Mouse (Mus musculus): ENCODE data around the gene Pias4. TPM values are rescaled to one million over a fixed set of nuclear protein-coding genes. Genes with fewer than 3 reads are reported as not detected.
A peak's percentile ranks its signal among the peaks of the same experiment; 100 is the strongest.

The Pias4 gene
- polyA plus RNA-seq, 1 experiment from 2014 or later, result 62.2 TPM

DNA sequence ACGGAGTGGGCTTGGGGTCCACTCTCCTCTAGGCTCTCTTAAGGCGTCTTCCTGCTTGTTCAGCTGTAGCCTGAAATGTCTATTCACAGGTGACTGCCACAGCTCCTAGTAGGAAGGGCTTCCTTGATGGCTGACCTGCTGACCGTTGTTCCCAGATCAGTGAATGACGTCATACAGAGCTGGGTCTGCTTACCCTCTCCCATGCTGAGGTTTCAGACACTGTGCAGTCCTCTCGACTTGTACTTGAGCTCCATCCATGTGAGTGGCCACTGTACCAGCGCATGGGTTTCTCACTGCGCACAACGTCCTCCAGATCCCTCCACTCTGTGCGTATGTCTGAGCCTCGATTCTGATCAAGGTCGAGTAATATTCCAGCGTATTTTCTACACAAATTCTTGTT, 15.1 kb downstream of the Pias4 start:
- Histone ChIP-seq H3K4me3 (no peak overlapping the region), H3K36me3 (replicated peaks) (peaks cover 86% of the 10 kb centered on the region), H3K4me1 (peaks cover 20% of the 10 kb centered on the region), H3K27ac (replicated peaks) (peak overlapping the region; percentile 26; the same call in 1 of the 2 replicates), H3K27me3 (replicated peaks; ENCODE audit: low read depth, poor library complexity, severe bottlenecking) (no peaks in the 10 kb centered on the region), H3K9me3 (no peaks in the 10 kb centered on the region)
- 74% methylated on average over 12 of the region's 12 CpGs for WGBS
- no peak for DNase-seq (ENCODE audit: low spot score)

DNA sequence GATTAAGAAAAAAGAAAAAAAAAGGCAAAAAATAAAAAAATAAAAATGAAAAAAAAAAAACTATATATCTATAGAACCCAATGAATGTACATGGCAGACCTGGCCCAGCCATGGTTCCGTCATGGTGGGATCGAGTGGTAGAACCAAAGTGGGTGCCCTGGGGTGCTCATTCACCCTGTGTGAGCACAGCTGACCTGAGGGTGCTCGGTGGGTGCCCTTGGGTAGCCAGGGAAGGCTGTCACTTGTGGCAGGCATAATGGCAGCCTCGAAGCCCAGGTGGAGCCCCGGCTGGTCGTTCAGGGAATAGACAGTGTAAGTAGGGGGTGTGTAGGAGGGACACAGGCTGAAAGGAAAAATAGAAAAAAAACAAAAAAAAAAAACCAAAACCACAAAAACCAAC, 16.5 kb downstream of the Pias4 start:
- DNase-seq (ENCODE audit: low spot score), result no peak
- Histone ChIP-seq H3K4me3 (no peak overlapping the region), H3K27ac (replicated peaks) (no peak overlapping the region), H3K9me3 (no peaks in the 10 kb centered on the region), H3K27me3 (replicated peaks; ENCODE audit: low read depth, poor library complexity, severe bottlenecking) (no peaks in the 10 kb centered on the region), H3K4me1 (peaks cover 20% of the 10 kb centered on the region), H3K36me3 (replicated peaks) (peaks cover 86% of the 10 kb centered on the region)
- WGBS, result 83% methylated on average over 6 of the region's 6 CpGs

DNA sequence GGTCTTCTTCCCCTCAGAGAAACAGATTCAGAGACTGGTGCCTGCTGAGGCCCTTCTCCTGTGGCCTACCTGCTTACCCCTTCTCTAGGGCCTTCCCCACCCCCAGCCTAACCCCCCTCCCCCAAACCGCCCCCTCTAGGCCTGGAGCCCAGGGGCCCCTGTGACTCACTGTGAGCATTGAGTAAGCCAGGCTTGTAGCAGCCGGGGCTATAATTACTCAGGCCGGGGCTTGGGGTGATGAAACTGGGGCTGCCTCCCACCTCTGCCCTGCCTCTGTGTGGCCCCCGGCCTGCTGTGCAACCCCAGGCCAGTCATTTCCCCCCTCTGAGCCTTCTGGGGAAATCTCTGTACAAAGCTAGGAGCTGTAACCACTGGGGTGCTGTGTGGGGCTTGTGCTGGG, 21.4 kb downstream of the Pias4 start:
- Histone ChIP-seq H3K27ac (replicated peaks) (no peak overlapping the region), H3K36me3 (replicated peaks) (peaks cover 93% of the 10 kb centered on the region), H3K9me3 (no peaks in the 10 kb centered on the region), H3K27me3 (replicated peaks; ENCODE audit: low read depth, poor library complexity, severe bottlenecking) (no peaks in the 10 kb centered on the region), H3K4me1 (peaks cover 23% of the 10 kb centered on the region), H3K4me3 (no peak overlapping the region)
- DNase-seq (ENCODE audit: low spot score), result no peak
- WGBS, result 88% methylated on average over 4 of the region's 4 CpGs

DNA sequence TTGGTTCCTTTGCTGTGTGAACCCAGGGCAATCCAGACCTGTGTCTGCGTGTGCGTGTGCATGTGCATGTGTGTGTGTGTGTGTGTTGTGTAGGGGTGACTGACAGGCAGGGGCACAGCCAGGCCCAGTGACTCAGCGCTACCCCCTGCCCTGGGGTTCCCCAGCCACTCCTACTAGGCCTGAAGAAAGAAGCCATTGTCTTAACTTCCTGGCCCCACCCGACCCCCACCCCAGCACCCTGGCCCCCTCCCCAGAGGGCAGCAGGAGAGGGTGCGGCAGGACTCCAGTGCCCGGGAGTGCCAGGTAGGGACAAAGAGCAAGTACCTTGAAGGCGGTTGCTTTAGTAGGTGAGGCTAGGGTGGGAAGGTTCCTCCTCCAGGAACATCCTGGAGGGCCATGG, 21.9 kb downstream of the Pias4 start:
- peaks cover 98% of the 10 kb centered on the region for H3K36me3 ChIP-seq (replicated peaks)
- no peak overlapping the region for H3K27ac ChIP-seq (replicated peaks)

DNA sequence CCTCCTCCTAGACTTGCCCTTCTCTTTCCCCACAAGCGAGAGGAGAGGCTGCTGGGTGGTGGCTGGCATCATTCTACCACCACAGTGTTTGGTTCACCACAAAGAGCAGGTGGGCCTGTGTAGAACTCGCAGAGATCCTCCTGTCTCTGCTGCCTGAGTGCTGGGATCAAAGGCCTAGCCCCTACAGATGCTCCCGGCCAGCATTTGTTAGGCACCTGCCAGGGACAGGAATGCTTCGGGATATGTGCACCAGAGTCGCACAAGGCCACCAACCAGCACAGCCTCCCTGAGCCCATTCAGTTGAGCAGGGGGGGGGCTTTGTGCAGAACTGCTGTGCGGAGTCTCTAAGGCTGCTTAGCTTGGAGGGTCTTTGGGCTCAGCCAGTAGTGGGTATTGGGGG, 22.4 kb downstream of the Pias4 start:
- 0 out of 2 replicates have a peak overlapping the region, but pooled peaks have one; percentile 12 for H3K4me3 ChIP-seq
- 94% methylated on average over 6 of the region's 6 CpGs for WGBS
- peaks cover 33% of the 10 kb centered on the region for H3K4me1 ChIP-seq
- peaks cover 100% of the 10 kb centered on the region for H3K36me3 ChIP-seq (replicated peaks)
- H3K27ac ChIP-seq (replicated peaks), result no peak overlapping the region
- no peak for DNase-seq (ENCODE audit: low spot score)
- no peaks in the 10 kb centered on the region for H3K27me3 ChIP-seq (replicated peaks; ENCODE audit: low read depth, poor library complexity, severe bottlenecking)
- H3K9me3 ChIP-seq, result no peaks in the 10 kb centered on the region

More for the DNA sequence above, 21.9 kb downstream of the Pias4 start:
- Histone ChIP-seq H3K4me1 (peaks cover 28% of the 10 kb centered on the region), H3K27me3 (replicated peaks; ENCODE audit: low read depth, poor library complexity, severe bottlenecking) (no peaks in the 10 kb centered on the region), H3K9me3 (no peaks in the 10 kb centered on the region), H3K4me3 (0 out of 2 replicates have a peak overlapping the region, but pooled peaks have one; percentile 12)
- 88% methylated on average over 7 of the region's 7 CpGs for WGBS
- no peak for DNase-seq (ENCODE audit: low spot score)

DNA sequence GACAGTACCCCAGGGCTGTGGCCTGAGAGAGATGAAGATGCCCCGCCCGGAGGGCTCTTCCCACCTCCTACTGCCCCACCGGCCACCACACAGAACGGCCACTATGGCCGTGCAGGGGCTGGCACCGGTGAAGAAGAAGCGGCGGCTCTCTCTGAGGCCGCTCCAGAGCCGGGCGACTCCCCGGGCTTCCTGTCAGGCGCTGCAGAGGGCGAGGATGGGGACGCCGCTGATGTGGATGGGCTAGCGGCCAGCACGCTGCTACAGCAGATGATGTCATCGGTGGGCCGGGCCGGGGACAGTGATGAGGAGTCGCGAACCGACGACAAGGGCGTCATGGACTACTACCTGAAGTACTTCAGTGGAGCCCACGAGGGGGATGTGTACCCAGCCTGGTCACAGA, 23.1 kb downstream of the Pias4 start:
- H3K36me3 ChIP-seq (replicated peaks), result peaks cover 98% of the 10 kb centered on the region
- DNase-seq (ENCODE audit: low spot score), result no peak
- no peaks in the 10 kb centered on the region for H3K27me3 ChIP-seq (replicated peaks; ENCODE audit: low read depth, poor library complexity, severe bottlenecking)
- no peak overlapping the region for H3K27ac ChIP-seq (replicated peaks)
- H3K9me3 ChIP-seq, result no peaks in the 10 kb centered on the region
- no peak overlapping the region for H3K4me3 ChIP-seq
- peaks cover 39% of the 10 kb centered on the region for H3K4me1 ChIP-seq
- WGBS, result 95% methylated on average over 27 of the region's 27 CpGs

DNA sequence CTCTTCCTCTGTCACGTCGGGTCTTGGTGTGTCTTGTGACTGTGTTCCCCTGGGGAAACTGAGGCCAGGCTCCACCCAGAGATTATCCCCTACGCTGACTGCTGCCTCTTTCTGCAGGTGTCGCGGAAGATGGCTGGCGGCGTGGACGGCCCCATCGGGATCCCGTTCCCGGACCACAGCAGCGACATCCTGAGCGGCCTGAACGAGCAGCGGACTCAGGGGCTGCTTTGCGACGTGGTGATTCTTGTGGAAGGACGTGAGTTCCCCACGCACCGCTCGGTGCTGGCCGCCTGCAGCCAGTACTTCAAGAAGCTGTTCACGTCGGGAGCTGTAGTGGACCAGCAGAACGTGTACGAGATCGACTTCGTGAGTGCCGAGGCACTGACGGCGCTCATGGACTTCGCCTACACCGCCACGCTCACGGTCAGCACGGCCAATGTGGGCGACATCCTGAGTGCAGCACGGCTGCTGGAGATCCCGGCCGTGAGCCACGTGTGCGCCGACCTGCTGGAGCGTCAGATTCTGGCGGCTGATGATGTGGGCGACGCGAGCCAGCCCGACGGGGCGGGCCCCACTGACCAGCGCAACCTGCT, 23.8 kb downstream of the Pias4 start:
- Histone ChIP-seq H3K4me3 (peak overlapping the region; percentile 11; the same call in 1 of the 2 replicates), H3K36me3 (replicated peaks) (peaks cover 96% of the 10 kb centered on the region), H3K27me3 (replicated peaks; ENCODE audit: low read depth, poor library complexity, severe bottlenecking) (no peaks in the 10 kb centered on the region), H3K9me3 (no peaks in the 10 kb centered on the region), H3K27ac (replicated peaks) (no peak overlapping the region), H3K4me1 (peaks cover 46% of the 10 kb centered on the region)
- DNase-seq (ENCODE audit: low spot score), result no peak
- 95% methylated on average over 52 of the region's 52 CpGs for WGBS

DNA sequence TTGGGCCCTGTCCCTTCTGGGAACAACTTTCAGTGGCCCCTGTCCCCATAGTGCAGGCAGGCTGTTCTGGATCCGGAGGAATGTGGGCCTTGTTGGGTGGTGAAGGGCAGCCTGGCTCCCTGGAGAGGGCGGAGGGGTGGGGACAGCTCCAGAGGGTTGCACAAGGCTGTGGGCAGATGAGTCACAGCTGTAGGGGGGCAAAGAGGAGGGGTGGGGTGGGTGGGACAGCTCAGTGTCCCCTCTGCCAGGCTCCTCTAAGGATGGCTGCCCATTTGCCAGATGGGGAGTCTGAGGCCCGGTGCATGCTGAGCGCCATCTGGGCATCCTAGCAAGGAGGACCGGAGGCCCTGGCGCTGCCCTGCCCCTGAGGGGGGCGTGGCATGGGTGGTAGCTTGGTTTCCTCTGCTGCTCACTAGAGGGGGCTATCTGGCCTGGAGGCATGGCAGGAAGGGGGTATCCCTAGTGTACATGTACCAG, 24.5 kb downstream of the Pias4 start:
- peaks cover 54% of the 10 kb centered on the region for H3K4me1 ChIP-seq
- H3K27ac ChIP-seq (replicated peaks), result peak overlapping the region; percentile 5; the same call in 1 of the 2 replicates
- no peaks in the 10 kb centered on the region for H3K27me3 ChIP-seq (replicated peaks; ENCODE audit: low read depth, poor library complexity, severe bottlenecking)
- no peak for DNase-seq (ENCODE audit: low spot score)
- no peak overlapping the region for H3K4me3 ChIP-seq
- peaks cover 89% of the 10 kb centered on the region for H3K36me3 ChIP-seq (replicated peaks)
- 95% methylated on average over 7 of the region's 7 CpGs for WGBS
- no peaks in the 10 kb centered on the region for H3K9me3 ChIP-seq

DNA sequence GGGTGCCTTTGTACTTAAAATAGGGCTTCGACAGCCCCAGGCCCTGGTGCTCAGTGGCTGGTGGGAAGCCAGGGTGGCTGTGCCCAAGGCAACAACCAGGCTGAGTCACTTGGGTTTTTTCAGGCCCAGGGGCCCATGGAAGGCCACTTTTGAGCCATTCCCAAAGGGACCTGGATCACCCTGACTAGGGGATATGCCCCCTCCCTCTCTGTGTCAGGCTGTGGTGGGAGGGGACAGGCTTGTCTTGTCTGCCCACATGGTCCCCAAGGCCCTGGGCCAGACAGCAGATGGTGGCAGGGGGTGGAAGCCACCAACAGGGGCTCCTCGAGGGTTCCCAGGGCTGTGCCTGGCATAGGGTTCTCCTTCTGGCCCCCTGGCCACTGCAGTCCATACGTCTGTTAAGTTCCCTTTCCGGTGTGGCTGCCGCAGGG, 25.2 kb downstream of the Pias4 start:
- WGBS, result 76% methylated on average over 5 of the region's 5 CpGs
- peaks cover 57% of the 10 kb centered on the region for H3K4me1 ChIP-seq

DNA sequence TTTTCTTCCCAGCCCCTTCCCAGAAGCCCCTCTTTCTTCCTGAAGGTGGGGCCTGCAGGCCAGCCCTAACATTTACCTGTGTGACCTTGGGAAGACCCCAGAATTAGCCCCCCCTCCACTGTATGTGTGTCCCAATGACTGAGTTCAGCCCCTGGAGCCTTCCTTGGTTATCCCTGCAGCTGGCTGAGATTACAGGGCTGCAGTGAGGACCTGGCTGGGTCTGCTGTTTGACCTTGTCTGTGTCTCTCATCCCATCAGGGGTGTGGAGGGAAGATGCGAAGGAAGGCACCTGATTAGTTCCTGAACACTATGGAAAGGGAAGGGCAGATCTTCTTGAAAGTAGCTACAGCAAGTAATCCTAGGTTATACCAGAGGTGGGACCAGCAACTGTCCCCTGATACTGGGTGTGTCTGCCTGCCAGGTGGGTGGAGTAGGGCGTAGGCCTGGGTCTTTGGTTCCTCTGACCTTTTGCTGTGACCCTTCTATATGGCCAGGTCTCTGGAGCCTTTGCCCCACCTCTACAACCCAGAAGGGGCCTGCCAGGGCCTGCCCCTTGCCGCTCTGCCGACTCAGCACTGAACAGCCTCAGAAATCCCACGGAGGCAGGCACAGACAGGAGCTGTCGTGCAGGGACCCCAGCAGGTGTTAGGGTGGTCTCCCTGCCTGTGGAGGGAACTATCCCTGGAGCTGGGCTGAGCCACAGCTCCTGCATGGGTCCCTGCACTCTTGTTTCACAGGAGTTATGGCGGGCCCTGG, 26.1 kb downstream of the Pias4 start:
- WGBS, result 81% methylated on average over 7 of the region's 7 CpGs
- H3K27me3 ChIP-seq (replicated peaks; ENCODE audit: low read depth, poor library complexity, severe bottlenecking), result no peaks in the 10 kb centered on the region
- DNase-seq (ENCODE audit: low spot score), result no peak
- H3K36me3 ChIP-seq (replicated peaks), result peaks cover 73% of the 10 kb centered on the region
- peaks cover 57% of the 10 kb centered on the region for H3K4me1 ChIP-seq
- no peaks in the 10 kb centered on the region for H3K9me3 ChIP-seq
- peak overlapping the region; percentile 93; the same call in 1 of the 2 replicates for H3K4me3 ChIP-seq
- peak overlapping the region; percentile 98; the same call in 1 of the 2 replicates for H3K27ac ChIP-seq (replicated peaks)

More for the DNA sequence above, 25.2 kb downstream of the Pias4 start:
- Histone ChIP-seq H3K27ac (replicated peaks) (peak overlapping the region; percentile 5; the same call in 1 of the 2 replicates), H3K36me3 (replicated peaks) (peaks cover 83% of the 10 kb centered on the region), H3K9me3 (no peaks in the 10 kb centered on the region), H3K27me3 (replicated peaks; ENCODE audit: low read depth, poor library complexity, severe bottlenecking) (no peaks in the 10 kb centered on the region), H3K4me3 (peak overlapping the region; percentile 11; the same call in 1 of the 2 replicates)
- no peak for DNase-seq (ENCODE audit: low spot score)

DNA sequence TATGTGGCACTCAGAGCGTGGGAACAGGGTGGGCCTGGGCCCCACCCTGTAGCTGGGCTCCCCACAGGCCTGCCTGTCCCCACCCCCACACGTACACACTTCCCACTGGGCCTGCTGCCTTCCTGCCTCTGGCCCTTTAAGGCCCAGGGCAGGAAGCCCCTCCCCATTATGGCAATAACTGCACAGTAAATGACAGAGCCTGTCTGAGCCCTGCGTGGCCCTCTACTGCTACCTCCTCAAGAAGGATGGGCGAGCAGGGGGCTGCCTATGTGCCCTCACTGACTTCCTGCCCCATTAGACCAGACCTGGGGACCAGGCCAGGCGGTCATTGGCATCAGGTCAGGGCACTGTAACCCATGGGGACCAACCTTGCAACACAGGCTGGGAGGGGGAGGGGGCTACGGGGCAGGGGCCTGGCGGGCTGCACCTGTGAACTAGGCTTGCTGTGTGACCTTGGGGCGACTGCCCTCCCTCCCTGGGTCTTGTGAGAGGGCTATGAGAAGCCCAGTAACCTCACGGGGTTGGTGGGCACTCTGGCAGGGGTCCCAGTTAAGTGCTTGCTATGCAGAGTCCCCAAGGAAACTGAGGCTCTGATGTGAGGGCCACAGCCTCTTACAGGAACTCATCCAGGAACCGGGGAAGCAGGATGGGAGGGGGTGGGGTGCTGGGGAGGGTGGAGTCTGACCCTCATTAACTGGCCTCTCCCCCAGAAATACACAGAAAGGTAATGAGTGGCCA, 26.8 kb downstream of the Pias4 start:
- H3K4me1 ChIP-seq, result peaks cover 62% of the 10 kb centered on the region
- peaks cover 3% of the 10 kb centered on the region for H3K27me3 ChIP-seq (replicated peaks; ENCODE audit: low read depth, poor library complexity, severe bottlenecking)
- no peaks in the 10 kb centered on the region for H3K9me3 ChIP-seq
- peak overlapping the region; percentile 98 for H3K27ac ChIP-seq (replicated peaks)
- H3K4me3 ChIP-seq, result peak overlapping the region; percentile 93
- H3K36me3 ChIP-seq (replicated peaks), result peaks cover 66% of the 10 kb centered on the region
- WGBS, result 68% methylated on average over 10 of the region's 10 CpGs
- no peak for DNase-seq (ENCODE audit: low spot score)

DNA sequence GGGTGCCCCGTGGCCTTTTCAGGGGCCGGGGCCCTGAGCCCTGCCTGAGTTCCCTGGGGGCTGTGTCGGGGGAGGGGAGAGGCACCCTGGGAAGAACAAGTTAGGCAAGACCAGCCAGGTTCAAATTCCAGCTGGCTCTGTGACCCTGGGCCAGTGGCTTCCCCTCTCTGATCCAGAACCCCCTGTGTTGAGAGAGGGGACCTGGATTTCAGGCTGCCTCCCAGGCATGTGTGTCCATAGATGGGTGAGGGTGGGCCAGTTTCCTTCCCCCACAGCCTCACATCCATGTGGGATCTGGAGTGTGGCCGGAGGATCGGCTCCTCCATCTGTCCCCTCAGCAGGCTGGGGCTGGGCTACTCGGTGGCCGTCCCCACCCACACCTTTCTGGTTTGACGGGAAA, 27.7 kb downstream of the Pias4 start:
- Histone ChIP-seq H3K27ac (replicated peaks) (peak overlapping the region; percentile 98), H3K36me3 (replicated peaks) (peaks cover 57% of the 10 kb centered on the region), H3K4me3 (peak overlapping the region; percentile 93), H3K4me1 (peaks cover 69% of the 10 kb centered on the region), H3K9me3 (no peaks in the 10 kb centered on the region), H3K27me3 (replicated peaks; ENCODE audit: low read depth, poor library complexity, severe bottlenecking) (peaks cover 11% of the 10 kb centered on the region)
- DNase-seq (ENCODE audit: low spot score), result no peak
- WGBS, result 56% methylated on average over 8 of the region's 8 CpGs

Data from embryonic facial prominence, embryonic 10.5 days (tissue).